In genomic region chr9:12692329-12692728, GRCm38 (mm10) we compare ENCODE assay signal across 12 mouse cellular contexts.
DNase-seq lines count a peak whose midpoint lies in the region; ATAC-seq and TF ChIP-seq lines count a peak whose summit lies in the region.
"Had no signal": no experiment of that assay in that cellular context is flagged by ENCODE, and none has a peak within 500 bp of the region (broad histone marks: within the 10 kb centered on the region; RNA-seq: fewer than 3 reads in every experiment).

No protein-coding gene starts in this region.

- H3K9me3 ChIP-seq in liver, embryonic 12.5 days (replicated peaks), result no peaks in the 10 kb centered on the region
- no peaks in the 10 kb centered on the region for H3K9me3 ChIP-seq in liver, postnatal 0 days (ENCODE audit: low read length)
- H3K9me3 ChIP-seq: liver, embryonic 15.5 days; midbrain, embryonic 15.5 days had no signal

- H3K27ac ChIP-seq in liver, embryonic 12.5 days, result no peak overlapping the region
- H3K27ac ChIP-seq in bone marrow macrophage, adult 2 months (ENCODE audit: insufficient read depth, low read depth, low read length), result no peak overlapping the region
- no peak overlapping the region for H3K27ac ChIP-seq in liver, postnatal 0 days (ENCODE audit: low read depth)
- H3K27ac ChIP-seq: liver, embryonic 15.5 days; midbrain, embryonic 15.5 days had no signal

- no peaks in the 10 kb centered on the region for H3K36me3 ChIP-seq in liver, embryonic 12.5 days
- no peaks in the 10 kb centered on the region for H3K36me3 ChIP-seq in liver, postnatal 0 days (replicated peaks; ENCODE audit: insufficient read depth, low read length)
- H3K36me3 ChIP-seq: liver, embryonic 15.5 days; midbrain, embryonic 15.5 days had no signal

- no peaks in the 10 kb centered on the region for H3K27me3 ChIP-seq in liver, embryonic 12.5 days (replicated peaks)
- no peaks in the 10 kb centered on the region for H3K27me3 ChIP-seq in liver, postnatal 0 days (ENCODE audit: insufficient read depth, low read length)
- H3K27me3 ChIP-seq: liver, embryonic 15.5 days; midbrain, embryonic 15.5 days had no signal

- WGBS in liver, embryonic 12.5 days (ENCODE audit: insufficient replicate concordance), result 42% methylated on average over 4 of the region's 4 CpGs
- 44% methylated on average over 4 of the region's 4 CpGs for WGBS in liver, postnatal 0 days (ENCODE audit: insufficient replicate concordance)

- no peaks in the 10 kb centered on the region for H3K4me1 ChIP-seq in liver, embryonic 12.5 days
- H3K4me1 ChIP-seq in bone marrow macrophage, adult 2 months (ENCODE audit: control insufficient read depth, insufficient read depth, low read length), result no peaks in the 10 kb centered on the region
- H3K4me1 ChIP-seq in liver, postnatal 0 days (ENCODE audit: insufficient read depth), result no peaks in the 10 kb centered on the region
- H3K4me1 ChIP-seq: liver, embryonic 15.5 days; midbrain, embryonic 15.5 days had no signal

- no peak for ATAC-seq in liver, embryonic 12.5 days
- ATAC-seq in liver, postnatal 0 days, result no peak
- ATAC-seq: midbrain, embryonic 15.5 days had no signal

- no peak overlapping the region for H3K9ac ChIP-seq in liver, embryonic 12.5 days
- H3K9ac ChIP-seq in liver, postnatal 0 days (replicated peaks), result no peak overlapping the region
- H3K9ac ChIP-seq: liver, embryonic 15.5 days; midbrain, embryonic 15.5 days had no signal

- no peak for TF ChIP-seq EP300 in liver, postnatal 0 days (IDR thresholded peaks at IDR 0.05; ENCODE audit: low read depth)

- TF ChIP-seq POLR2A in bone marrow macrophage, adult 2 months (IDR thresholded peaks at IDR 0.05; ENCODE audit: borderline replicate concordance, low read depth, low read length), result no peak

- no peak overlapping the region for H3K4me3 ChIP-seq in liver, embryonic 12.5 days
- no peak overlapping the region for H3K4me3 ChIP-seq in bone marrow macrophage, adult 2 months (ENCODE audit: insufficient read depth, low read length)
- H3K4me3 ChIP-seq in liver, postnatal 0 days (ENCODE audit: low read depth, low read length), result no peak overlapping the region
- H3K4me3 ChIP-seq: liver, embryonic 15.5 days; midbrain, embryonic 15.5 days had no signal

- DNase-seq in adrenal gland, postnatal 10 days, result peak; percentile 2
- DNase-seq in adrenal gland, postnatal 36 days, result no peak
- peak; percentile 7 for DNase-seq in liver
- DNase-seq in liver, postnatal 0 days, result no peak
- no peak for DNase-seq in ovary, postnatal 36 days (ENCODE audit: low spot score)
- DNase-seq in layer of hippocampus, postnatal 36 days, result no peak
- DNase-seq: adrenal gland, postnatal 25 days; gastrocnemius, postnatal 36 days had no signal

- no peak overlapping the region for H3K4me2 ChIP-seq in liver, embryonic 12.5 days
- no peak overlapping the region for H3K4me2 ChIP-seq in liver, postnatal 0 days (ENCODE audit: low read depth, low read length)
- H3K4me2 ChIP-seq: liver, embryonic 15.5 days; midbrain, embryonic 15.5 days had no signal

- TF ChIP-seq CTCF in bone marrow macrophage, adult 2 months (IDR thresholded peaks at IDR 0.05; ENCODE audit: low read depth, low read length), result peak; percentile 44; the same call in 1 of the 2 replicates
- peak; percentile 51 for TF ChIP-seq CTCF in liver, postnatal 0 days (IDR thresholded peaks at IDR 0.05; ENCODE audit: low read depth)

Comparison
In these comparisons a context has a peak if more than half of its experiments do, and no peak if none do; other contexts are left out.
1. DNase-seq: peak in adrenal gland, postnatal 10 days (single experiment) and liver (single experiment); none in adrenal gland, postnatal 36 days (0 of 2), liver, postnatal 0 days (single experiment), ovary, postnatal 36 days (single experiment) and layer of hippocampus, postnatal 36 days (0 of 2).